Mouse (Mus musculus) cerebellum, postnatal 36 days (tissue): ENCODE results near the gene Rreb1.

Experiments
- DNase-seq, 2 experiments: peaks; one replicate each; pipeline ENCODE4 v3.0.0; 2021 to 2022; ENCODE audit warnings: mixed read lengths in 2 of 2

Rreb1 gene

GRCm38 (mm10) chr13:37854455-37855220 is 76.4 kb downstream of the Rreb1 start:
- no peak for DNase-seq

DNA sequence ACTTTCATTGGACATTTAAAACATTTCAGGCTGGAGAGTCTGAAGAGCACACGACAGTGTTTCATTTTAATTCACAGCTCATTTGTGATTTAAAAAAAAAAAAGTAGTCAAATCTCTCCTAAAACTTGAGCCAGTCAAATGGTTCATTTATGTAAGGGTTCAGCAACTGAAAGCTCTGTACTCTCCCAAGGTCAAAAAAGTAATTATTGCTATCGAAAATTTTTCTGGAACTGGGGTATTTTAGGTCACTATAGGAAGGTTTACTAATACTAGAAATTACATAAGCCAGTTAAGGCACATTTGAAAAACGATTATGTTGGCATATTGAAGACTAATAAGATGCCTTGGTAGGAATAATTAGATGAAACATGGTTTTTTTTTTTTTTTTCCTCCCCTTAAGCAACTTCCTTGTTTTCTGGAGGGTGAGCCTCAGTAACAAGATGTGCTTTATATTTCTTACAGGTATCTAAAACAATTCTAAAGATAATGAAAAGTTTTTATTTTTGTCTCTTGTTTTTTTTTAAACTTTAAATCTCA is 77.1 kb downstream of the Rreb1 start:
- DNase-seq = no peak

DNA sequence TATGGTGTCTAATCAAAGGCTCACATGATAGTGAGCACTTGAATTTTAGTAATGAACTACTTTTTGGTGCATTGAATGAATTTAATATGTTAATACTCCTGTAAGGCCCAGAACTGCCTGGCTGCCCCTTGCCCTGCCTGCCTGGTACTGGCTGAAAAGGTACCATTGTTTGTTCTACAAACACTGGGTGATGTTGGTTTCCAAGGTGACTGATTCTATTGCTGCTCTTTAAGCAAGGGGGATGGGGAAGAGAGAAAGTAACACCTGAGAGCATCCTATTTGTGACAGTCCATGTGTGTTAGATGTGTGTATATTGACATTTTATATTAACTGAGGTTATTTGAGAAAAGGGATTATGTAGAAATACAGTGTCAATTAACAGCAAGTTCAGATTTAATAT is 77.6 kb downstream of the Rreb1 start:
- DNase-seq = no peak

DNA sequence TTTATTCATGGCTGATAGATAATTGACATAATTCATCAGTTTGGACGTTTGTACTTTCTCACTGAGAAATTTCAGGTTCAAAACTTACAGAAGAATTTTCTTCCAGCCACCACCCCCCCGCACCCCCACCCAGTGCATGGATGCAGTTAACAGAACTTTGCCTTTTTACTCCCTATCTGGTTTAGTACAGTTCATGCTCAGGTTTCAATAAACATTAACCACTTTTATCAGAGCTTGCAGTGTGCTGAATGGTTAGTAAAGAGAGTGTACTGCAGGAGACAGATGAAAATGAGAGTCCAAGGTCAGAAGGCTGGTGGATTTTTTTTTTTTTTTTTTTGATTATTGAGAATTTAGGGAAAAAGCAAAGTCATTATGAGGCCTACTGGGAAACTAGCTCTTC is 78.3 kb downstream of the Rreb1 start:
- DNase-seq = no peak

DNA sequence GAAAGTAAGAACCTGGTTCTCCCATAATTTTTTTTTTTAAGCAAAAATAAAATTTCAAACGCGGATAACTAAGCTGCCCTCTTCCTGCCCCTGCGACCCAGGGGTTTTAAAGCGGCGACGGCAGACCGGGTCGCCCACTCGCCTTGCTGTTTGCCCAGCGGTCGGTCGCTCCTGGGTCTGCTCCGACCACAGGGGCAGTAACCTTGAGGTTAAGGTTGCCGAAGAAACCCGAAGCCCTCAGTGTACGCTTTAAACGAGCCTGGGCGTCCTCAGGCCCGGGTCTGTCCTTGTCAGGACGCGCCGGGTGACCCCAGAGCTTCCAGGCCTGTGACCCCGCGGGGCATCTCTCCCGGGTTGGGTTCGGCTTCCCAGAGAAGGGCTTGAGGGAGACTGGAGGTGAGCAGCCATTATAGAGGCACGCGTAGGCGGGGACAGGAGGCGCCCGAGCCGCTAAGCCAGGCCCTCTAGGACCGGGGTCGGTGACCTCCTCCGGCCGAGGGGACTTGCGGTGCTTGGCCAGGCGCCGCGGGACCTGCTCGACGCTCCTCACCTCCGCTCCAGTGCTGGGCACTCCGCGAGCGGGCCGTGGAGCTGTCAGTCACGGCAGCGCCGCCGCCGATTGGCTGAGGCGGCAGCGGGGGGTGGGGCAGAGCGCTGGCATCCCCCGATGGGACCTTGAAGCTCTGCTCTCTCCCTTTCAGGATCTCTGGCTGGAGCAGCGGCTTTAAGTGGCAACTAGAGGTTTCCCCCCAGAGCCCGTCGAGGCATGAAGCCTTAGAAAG is 79.3 kb downstream of the Rreb1 start:
- peak; percentile 89 to 91 for DNase-seq

- peak in 1 of 2 experiments; percentile 24 for DNase-seq
Measured at GRCm38 (mm10) chr13:37858066-37858501, 79.9 kb downstream of the Rreb1 start.

DNA sequence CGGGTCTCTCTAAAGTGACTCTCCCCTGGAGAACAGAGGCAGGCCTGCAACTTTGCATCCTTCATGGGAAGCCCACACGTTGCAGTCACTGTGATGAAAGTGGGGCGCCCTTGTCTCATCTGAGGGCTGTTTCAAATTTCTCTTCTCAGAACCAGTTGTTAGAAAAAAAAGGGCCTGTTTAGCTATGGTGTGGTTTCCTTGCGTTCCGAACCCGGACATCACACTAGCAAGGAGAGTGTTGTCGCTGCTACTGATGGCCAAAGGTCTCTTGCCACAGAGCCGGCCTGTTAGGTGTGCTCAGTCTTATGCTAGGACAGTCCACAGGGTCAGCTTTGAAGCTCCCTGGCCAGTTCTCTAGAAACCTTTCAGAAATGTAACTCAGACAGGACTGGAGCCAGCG is 80.3 kb downstream of the Rreb1 start:
- DNase-seq = no peak

DNA sequence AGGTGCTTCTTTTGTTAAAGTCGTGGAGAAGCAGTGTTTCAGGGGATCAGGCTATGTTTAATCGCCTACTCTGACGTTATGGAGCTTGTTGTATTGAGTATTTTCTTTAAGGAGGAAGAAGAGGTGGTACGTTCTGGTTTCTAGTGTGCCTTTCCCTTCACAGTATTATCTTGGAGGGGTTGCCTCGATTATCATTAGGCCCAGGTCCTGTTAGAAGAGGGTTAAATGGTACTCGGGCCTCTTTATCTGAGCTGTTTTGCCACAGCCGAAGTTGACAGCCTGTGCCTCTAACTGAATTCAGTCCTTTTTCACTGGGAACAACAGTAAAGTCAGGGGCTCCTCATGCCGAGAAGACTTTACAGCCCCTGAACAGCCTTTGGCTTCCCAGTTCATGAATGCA is 81.6 kb downstream of the Rreb1 start:
- no peak for DNase-seq

DNA sequence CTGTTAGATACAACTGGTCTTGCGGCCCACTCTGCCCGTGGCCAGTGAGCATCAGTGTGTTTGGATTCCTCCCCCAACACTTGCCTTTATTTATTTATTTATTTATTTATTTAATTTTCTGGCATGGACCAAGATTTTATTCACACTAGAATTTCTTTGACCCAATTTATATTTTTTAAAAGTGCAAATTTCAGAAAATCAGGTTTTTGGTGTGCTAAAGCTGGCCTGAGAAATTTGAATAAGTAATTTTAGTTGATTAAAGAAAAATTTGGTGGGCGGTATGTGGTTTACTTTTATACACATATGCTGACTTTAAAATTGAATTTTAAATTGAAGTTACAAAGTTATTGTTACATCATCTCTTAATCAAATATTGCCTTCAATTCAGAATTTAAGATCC is 82.0 kb downstream of the Rreb1 start:
- DNase-seq = no peak

- DNase-seq = no peak
Measured at GRCm38 (mm10) chr13:37860789-37861188, 82.6 kb downstream of the Rreb1 start.

DNA sequence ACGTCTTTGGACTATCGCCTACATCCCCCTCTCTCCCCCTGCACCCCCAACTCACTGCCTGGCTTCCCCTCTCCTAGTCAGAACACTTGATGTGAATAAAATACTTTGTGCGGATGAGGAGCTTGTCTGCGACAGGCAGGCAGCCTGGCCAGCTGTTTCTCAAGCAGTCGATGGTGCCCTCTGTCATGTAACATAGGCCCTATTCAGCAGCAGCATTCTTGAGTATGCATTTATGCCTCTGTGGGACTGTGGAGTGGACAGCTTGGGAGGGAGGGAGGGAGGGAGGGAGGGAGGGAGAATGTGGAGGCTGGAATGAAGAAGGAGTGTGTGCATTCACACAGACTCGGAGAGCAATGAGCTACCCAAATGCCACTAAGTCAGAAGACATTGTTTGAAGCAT is 84.3 kb downstream of the Rreb1 start:
- no peak for DNase-seq

DNA sequence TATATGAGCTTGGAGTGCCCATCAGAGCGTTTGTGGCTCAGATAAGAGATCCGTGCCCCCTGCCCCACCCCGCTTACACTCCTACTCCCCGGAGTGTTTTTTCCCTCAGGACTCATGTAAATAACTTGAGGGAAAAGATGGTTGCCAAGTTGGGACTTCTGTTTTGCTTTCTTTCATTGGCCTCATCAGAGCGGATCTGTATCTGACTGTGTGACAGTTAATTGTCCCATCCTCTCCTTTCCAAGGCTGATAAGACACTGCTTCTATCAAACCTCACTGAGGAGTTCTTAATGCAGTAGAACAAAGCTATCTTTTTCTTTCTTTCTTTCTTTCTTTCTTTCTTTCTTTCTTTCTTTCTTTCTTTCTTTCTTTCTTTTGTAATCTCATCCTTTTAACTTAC is 85.4 kb downstream of the Rreb1 start:
- DNase-seq = no peak

- no peak for DNase-seq
Measured at GRCm38 (mm10) chr13:37864697-37865096, 86.5 kb downstream of the Rreb1 start.

DNA sequence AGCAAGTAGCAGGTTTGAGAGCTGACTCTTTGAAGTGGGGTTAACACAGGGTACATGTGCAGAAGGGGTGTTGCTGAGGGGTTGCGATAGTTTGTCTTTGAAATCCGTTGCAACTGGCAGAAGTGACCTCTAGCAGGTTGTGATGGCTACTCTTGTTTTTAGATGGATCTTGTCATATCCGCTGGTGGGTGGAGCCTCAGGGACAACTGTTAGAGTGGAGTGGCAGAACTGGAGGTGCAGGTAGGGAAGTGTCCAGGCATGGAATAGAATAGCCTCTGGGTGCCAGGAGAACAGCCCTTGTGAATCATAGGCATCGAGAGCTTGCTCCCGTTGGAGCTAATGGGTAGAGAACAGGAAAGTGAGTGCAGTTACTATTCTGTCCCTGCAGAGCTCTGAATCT is 88.1 kb downstream of the Rreb1 start:
- no peak for DNase-seq

DNA sequence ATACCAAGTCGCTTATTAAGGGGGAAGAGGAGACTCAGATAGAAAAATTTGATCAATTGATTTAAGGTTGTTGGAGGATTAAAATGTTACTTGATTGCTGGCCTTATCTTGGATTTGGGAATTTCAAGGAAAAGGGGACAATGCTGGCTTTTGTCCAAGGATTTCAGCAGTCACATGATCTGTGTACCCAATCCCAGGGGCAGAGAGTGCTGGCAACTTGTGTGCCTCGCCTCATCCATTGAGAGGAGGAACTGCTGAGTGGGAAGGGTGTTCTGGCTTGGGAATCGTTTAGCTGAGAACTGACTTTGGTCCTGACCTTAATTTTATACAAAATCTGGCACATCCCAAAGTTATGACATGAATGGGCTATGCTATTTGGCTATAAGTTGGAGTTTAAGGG is 88.6 kb downstream of the Rreb1 start:
- DNase-seq = no peak

GRCm38 (mm10) chr13:37870118-37870908 is 92.1 kb downstream of the Rreb1 start:
- no peak for DNase-seq

DNA sequence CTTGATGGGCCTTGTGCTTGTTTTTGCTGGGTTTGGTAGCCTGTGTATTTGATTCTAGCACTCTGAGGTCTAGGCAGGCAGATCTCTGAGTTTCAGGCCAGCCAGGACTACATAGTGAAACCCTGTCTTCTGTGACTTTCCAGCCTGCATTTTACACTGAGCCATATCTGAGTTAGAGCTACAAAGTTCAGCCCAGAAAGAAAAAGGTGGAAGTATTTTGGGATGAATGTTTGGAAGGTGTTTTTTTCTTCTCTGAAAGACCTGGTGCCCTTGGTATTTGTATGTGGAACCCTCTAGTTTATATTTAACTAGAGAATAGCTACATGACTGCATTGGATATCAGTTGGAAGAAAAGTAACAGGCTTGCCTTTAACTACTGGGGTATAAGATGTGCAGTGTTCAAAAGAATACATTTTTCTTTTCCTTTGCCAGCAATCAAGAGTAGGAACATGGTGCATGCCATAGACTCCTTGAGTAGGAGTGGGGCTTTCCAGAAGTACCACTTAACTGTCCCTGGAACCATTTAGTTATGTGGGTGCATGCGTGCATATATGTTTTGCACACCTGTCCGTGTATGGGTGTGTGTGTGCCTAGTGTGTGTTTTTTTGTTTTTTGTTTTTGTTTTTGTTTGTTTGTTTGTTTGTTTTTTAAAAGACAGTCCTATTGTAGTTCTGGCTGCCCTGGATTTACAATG is 94.1 kb downstream of the Rreb1 start:
- no peak for DNase-seq

- DNase-seq = no peak
Measured at GRCm38 (mm10) chr13:37873125-37873891, 95.1 kb downstream of the Rreb1 start.

DNA sequence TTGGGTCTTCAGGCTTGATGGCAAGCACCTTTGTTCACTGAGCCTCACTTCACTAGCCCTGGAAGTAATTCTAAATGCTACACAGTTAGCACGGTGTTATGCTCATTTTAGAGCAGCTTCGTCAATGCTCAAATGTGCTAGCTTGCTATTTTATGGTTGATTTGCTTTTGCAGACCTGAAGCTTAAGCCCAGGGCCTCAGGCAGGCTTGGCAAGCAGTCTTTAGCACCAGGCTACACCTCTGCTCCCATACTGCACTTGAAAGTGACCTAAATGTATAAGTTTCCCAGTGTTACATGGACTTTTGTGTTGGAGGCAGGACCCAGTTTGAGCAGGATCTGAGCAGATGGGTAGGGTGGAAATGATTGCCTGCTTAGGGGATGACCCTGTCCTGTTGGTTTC is 97.7 kb downstream of the Rreb1 start:
- DNase-seq = no peak

DNA sequence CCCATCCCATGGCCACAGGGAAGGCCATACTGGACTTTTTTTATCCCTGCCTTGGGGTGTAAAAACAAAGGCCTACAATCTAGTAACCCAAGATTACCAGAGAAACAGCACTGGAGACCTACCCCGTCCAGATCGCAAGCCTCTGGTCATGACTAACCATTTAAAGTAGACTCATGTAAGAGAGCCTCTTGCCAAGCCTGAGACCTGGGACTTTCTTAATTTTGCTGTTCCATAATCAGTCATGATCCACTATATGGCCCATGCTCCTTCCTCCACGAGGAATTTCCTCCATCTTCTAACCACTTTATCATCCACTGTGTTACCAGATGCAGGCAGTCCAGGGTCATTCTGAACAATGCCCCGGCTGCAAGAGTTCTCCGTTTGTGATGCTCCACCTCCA is 98.2 kb downstream of the Rreb1 start:
- no peak for DNase-seq

DNA sequence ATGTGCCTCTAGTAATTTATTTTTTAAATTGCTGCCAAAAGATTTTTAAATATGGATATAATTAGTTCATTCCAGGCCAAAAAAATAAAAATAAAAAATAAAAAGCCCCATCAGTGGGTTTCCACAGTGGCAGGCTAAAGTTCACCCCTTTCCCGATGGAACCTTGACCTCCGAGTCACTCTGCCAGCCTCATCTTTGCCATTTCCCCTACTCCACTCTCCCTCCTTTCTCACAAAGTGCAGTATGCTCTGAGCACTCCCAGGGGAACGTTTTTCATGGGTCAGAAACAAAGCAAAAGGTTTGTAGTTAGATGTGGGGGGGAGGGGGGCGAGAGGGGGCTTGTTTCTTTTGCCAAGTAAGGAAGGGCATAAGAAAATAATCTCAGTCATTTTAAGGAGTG is 98.6 kb downstream of the Rreb1 start:
- no peak for DNase-seq

GRCm38 (mm10) chr13:37877241-37877640 is 99.0 kb downstream of the Rreb1 start:
- no peak for DNase-seq
